11 mouse cellular contexts compared by ENCODE assay signal in genomic region chr15:37065926-37066550, GRCm38 (mm10).
"Had no signal": no experiment of that assay in that cellular context is flagged by ENCODE, and none has a peak within 500 bp of the region (broad histone marks: within the 10 kb centered on the region; RNA-seq: fewer than 3 reads in every experiment).

No protein-coding gene starts in this region.

- H3K27ac ChIP-seq: kidney, postnatal 0 days; limb, embryonic 13.5 days; liver, embryonic 14.5 days; neural tube, embryonic 12.5 days had no signal

- H3K27me3 ChIP-seq: limb, embryonic 13.5 days; neural tube, embryonic 12.5 days had no signal

- H3K4me1 ChIP-seq: limb, embryonic 13.5 days had no signal

- H3K4me2 ChIP-seq: limb, embryonic 13.5 days; neural tube, embryonic 12.5 days had no signal

- H3K36me3 ChIP-seq: limb, embryonic 13.5 days; neural tube, embryonic 12.5 days had no signal

- DNase-seq: kidney, adult 11 months; kidney, adult 9 months; kidney, postnatal 36 days; layer of hippocampus, postnatal 36 days; left cerebral cortex, postnatal 4 days; lung, adult 18-20 months; thymus, postnatal 4 days had no signal

- H3K9me3 ChIP-seq: limb, embryonic 13.5 days; neural tube, embryonic 12.5 days had no signal

- H3K4me3 ChIP-seq: limb, embryonic 13.5 days; neural tube, embryonic 12.5 days had no signal

- H3K9ac ChIP-seq: limb, embryonic 13.5 days; liver, embryonic 14.5 days; neural tube, embryonic 12.5 days had no signal
